Mouse (Mus musculus) heart, postnatal 14 days (tissue): ENCODE data around the gene Txlna. TPM values are rescaled to one million over a fixed set of nuclear protein-coding genes. Genes with fewer than 3 reads are reported as not detected.

Experiments
- DNase-seq, 2 experiments: peaks; one replicate each; pipeline ENCODE4 v3.0.0; 2021 to 2022
- intact Hi-C: fragments of 180-260 bp; cut with DNase I; formaldehyde crosslinking; loops from one replicate; pipeline ENCODE4 v1.15.1; 2025
- total RNA-seq, 2 experiments: library from RNA; stranded (reverse); gene quantifications; 2 replicates each; pipeline ENCODE4 v1.2.3; 2021

Txlna gene
- total RNA-seq, 2 experiments from 2014 or later: 28.0 to 28.6 TPM

GRCm38 (mm10) chr4:129626035-129626434 is 14.8 kb downstream of the Txlna start:
- DNase-seq: no peak
- intact Hi-C loops: no loop called here

- no peak for DNase-seq
- intact Hi-C loops: no loop called here
Measured at GRCm38 (mm10) chr4:129625496-129625895, 15.4 kb downstream of the Txlna start.

GRCm38 (mm10) chr4:129625029-129625370 is 15.9 kb downstream of the Txlna start:
- DNase-seq: peak; percentile 53 to 65
- intact Hi-C loops: no loop called here

DNA sequence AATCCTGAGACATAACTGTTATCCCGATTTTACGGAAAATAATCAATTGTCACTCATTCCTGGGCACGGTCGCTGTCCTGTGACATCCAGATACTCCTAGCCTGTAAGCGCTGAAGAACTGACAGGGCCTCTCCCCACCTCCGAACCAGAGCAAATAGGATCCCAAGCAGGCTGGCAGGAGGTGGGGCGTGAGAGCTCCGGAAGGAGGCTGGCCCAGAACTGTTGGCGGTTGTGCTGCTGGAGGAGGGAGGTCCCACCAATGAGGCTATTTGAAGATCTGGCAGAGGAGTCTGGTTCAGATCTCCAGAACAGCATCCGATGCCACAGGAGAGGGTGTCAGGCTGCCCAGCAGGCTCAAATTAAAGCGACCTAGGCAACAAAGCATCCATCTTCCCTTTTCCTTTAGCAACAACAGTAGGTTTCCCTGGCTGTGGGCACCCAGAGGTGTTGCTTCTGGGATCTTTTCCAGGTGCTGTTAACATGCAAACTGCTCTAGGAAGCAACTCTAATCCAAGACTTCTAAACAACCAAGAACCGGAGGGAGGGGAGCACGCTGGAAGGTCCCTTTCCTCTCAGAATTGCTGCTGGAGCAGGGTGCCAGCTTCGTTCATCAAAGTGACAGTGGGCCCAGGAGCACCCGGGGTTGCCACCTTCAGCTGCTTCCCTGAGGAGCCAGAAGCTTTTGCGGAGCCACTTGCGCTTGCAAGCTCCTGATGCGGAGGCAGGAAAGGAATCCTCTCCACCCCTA is 16.4 kb downstream of the Txlna start:
- intact Hi-C loops: no loop called here
- DNase-seq: peak; percentile 84

DNA sequence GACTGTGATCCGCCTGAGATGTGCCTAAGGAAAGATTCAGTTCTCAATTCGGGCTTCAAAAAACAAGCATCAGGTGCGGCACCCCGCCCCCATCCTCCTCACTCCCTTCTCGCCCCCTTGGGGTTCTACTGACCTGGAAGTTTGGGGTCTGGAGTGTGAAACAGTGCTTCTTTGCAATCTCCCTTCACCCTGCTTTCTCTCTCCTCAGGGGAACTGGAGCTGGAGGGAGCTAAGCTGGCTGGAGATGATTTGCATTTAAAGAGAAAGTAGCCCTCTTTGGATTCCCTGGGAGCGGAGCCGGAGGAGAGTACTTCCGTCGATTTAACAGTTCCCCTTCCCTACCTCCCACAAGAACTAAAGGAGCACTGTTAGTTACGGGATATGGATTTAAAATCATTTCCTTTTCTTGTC is 17.2 kb downstream of the Txlna start, which contains the start of gene Ccdc28b:
Gene Ccdc28b, minus strand, starts transcription at position 267 of the 411 bp plus-strand sequence.
- DNase-seq: peak; percentile 42 to 52
- intact Hi-C loops: no loop called here

GRCm38 (mm10) chr4:129622803-129623535 is 17.9 kb downstream of the Txlna start:
- intact Hi-C loops: no loop called here
- DNase-seq: no peak

DNA sequence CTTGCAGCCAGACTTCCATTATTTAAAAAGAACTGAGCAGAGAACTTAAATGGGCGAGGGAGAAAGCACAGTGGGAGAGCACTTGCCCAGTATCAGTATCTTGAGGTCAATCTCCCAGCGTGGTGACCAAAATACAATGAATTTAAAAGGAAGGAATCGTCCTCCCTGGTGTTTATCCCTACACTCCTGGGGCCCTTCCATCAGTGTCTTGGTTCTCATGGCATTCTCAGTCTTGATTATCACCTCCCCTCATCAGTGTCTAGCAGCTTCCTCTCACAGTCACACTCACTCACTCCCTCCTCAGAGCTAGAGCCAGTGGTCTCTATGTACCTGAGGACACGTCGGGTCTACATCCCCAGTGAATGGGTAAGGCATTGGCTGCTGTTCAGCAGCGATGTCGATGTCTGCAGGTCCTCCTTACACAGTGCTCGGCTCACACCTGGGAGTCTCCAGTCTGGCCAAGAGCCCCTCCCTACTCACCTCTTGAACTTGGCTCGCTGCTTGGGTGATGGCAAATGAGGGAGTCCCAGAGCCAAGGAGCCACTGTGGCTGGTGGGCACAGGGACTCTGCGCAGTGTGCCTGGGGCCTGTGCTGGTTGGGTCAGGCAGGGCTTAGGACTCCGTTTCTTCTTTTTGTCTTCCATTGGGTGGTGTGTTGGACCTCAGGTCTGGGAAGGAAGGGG is 18.6 kb downstream of the Txlna start:
- intact Hi-C loops: no loop called here

DNA sequence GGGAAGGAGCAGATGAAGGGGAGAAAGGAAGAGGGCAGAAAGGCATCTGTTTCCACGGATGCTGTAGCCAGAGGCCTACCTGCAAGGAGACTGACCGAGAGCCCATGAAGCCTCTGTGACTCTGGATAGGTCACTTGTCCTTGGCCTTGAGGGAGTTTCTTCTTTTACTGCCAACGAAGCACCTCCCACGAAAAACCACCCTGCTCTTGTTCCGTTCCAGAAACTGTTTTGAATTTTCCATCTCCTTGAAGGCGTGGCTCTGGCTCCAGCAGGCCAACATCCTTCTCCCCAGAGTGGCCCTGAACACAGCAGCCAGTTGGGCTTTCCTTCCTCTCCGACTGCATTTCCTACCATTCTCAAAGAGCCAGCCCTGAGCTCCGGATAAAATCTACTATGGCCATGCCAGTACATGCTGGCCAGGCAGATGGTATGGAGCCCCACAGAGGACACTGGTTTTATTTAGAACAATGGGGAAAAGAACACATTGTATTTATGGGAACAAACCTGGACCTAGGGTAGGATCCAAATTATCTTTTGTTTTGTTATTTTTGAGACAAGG is 19.5 kb downstream of the Txlna start:
- DNase-seq: peak in 1 of 2 experiments; percentile 44
- intact Hi-C loops: no loop called here

More for the DNA sequence above, 18.6 kb downstream of the Txlna start:
- DNase-seq: no peak

DNA sequence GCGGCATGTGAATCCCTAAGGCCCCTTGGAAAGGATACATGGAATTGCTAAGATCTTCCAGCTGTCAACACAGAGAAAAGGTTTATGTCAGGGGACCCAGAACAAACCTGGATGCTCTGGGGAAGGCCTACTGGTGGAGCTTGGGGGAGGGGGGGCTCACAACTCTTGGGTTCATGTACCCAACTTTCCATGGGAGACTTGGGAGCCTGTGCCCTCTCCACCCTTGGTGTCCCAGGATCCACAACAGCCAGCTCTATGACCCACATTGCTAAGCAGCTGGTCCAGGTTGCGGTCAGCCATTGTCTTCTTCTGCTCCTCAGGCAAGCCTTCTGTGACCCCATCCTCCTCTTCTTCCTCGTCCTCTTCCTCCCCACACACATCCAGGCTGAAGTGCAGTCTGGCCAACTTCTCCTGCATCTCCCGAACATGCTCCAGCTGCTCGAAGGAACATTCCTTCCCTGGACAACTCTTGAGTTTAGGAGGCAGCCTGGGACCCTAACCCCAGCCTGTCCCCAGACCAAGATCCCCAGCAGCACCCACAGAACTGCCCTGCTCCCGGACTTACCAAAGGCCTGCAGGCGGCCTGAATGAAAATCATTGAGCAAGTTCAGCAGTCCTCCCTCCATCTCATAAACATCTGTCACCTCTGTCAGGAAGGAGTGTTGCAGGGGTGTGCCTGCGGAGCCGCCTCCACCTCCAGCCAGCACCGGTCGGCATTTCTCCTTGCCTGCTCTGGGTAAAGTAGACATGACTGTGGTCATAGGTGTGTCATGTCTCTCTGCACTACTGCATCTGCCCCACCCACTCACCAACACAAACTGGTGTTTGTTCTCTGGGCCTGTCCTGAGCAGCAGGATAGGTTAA is 20.2 kb downstream of the Txlna start:
- DNase-seq: no peak
- intact Hi-C loops: no loop called here

DNA sequence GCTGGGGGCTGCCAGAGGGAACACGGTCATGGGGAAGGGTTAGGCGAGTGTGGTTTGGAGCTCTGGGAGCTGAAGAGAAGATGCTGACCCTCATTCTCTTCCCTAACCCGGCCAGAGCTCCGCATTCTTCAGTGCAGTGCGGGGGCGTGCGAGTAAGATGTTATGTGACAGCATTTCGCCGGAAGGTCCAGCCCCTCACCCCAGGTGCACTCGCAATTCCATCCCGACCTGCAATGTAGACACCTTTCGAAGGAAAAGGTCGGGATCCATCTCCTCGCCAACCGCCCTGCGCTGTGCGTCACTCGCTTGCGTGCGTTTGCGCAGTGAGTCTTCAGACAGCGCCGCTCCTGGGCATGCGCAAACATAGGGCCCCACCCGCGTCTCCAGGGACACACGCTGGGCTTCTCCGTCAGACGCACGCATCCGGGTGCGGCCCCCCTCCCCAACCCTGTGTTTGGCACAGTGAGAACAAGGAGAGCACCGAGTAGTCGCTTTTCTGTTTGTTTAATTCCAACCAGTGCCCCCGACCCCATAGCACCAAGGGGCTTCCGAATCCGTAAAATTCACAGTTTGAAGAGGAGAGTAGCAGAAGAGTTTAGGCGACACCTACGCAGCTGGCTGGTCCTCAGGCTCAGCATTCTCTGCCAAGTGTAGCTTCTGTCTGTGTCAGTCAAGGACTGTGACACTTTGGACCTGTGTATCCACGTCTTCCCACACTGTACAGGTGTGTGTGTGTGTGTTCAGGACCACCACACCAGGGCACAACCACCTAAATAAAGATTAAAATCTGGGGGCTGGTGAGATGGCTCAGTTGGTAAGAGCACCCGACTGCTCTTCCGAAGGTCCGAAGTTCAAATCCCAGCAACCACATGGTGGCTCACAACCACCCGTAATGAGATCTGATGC is 21.8 kb downstream of the Txlna start, which contains the start of gene Iqcc:
Gene Iqcc, minus strand, starts transcription at position 314 of the 906 bp plus-strand sequence.
- intact Hi-C loops: no loop called here
- peak; percentile 96 to 97 for DNase-seq

GRCm38 (mm10) chr4:129618031-129618430 is 22.8 kb downstream of the Txlna start:
- DNase-seq: no peak
- intact Hi-C loops: no loop called here

- intact Hi-C loops: no loop called here
- no peak for DNase-seq
Measured at GRCm38 (mm10) chr4:129617121-129617641, 23.7 kb downstream of the Txlna start.

DNA sequence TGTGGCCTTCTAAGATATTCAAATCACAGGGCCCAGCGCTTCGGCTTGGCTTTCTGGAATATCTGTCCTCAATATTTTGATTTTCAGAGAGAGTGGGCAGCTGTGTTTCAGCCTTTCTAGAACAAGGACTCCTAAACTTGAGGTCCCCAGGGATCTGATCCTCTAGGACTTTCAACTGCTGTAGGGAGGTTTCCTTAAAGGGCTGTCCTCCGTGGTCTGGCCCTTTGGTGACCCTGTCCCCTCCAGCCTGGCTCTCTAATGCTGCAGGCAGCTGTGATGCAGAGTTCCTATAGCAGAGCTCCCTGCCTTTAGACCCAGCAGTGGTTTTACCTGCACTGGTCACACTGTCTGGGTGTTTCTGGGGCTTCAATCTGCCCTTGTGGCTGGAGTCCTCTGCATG is 24.2 kb downstream of the Txlna start:
- DNase-seq: no peak
- intact Hi-C loops: no loop called here

GRCm38 (mm10) chr4:129615801-129616290 is 25.0 kb downstream of the Txlna start:
- intact Hi-C loops: no loop called here
- no peak for DNase-seq

- intact Hi-C loops: no loop called here
- peak in 1 of 2 experiments; percentile 52 for DNase-seq
Measured at GRCm38 (mm10) chr4:129614093-129614492, 26.8 kb downstream of the Txlna start, which contains the start of gene Dcdc2b. TSS of gene Dcdc2b (minus strand) at chr4:129614257.

DNA sequence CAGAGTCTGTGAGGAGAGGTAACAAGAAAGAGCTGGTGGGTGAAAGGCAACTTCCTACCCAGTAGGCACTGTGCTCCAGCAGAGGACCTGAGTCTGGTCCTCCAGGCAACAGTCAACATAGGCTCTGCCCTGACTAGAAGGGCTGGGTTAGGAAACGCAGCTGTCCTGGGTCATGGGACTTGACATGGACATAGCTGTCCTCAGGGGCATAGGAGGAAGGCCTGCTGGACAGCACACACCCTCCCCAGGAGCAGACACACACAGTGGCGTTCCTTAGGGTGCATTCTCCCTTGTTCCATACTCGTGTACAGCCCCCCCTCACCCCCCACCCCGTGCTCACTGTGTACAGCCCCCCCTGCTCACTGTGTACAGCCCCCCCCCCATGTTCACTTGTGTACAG is 30.4 kb downstream of the Txlna start:
- no peak for DNase-seq
- intact Hi-C loops: no loop called here

DNA sequence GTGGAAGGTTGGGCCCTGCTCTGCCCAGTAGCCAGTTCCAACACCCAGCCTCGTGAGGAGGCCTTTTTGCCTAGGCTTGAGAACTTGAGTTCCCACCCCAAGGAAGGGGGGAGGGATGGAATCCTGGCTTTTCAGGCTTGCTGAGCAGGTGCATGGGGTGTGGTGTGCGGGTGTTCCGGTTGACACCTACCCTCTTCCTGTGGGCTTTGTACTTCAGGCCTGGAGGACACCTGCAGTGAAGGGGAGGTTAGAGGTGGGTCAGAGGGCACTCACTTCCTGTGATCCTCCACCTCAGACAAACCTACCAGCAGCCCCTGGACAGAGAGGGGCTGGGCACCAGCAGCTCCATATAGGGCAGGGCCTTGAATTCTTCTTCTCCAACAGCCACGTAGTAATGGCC is 30.8 kb downstream of the Txlna start:
- intact Hi-C loops: no loop called here
- no peak for DNase-seq

- intact Hi-C loops: loop anchor here (2.0 to 5.0 kb wide), 5 partner anchors 24 to 272 kb away; partner anchors contain the start of genes Rbbp4 and Zbtb8os
- no peak for DNase-seq
Measured at GRCm38 (mm10) chr4:129609139-129609631, 31.7 kb downstream of the Txlna start.
